Mouse (Mus musculus): ENCODE results near the gene Hist1h2bn.

Hist1h2bn gene

Small RNA genes lying within 50 kb of the gene (microRNA-seq; reads per million reads assigned to microRNA genes)
- gene Gm44346, result 0 reads per million in 2 experiments
- 0 reads per million in 2 experiments for gene Gm44357
- 0 reads per million in 2 experiments for gene Gm44367
- gene Gm44454, result 0 reads per million in 2 experiments

Data from adrenal gland (tissue).